Mouse (Mus musculus) cerebellum, adult 11-12 months (tissue): ENCODE results near the gene Gamt.

ENCODE experiments used
- DNase-seq: peaks from one replicate; pipeline ENCODE4 v3.0.0; 2022

Gene Gamt

DNA sequence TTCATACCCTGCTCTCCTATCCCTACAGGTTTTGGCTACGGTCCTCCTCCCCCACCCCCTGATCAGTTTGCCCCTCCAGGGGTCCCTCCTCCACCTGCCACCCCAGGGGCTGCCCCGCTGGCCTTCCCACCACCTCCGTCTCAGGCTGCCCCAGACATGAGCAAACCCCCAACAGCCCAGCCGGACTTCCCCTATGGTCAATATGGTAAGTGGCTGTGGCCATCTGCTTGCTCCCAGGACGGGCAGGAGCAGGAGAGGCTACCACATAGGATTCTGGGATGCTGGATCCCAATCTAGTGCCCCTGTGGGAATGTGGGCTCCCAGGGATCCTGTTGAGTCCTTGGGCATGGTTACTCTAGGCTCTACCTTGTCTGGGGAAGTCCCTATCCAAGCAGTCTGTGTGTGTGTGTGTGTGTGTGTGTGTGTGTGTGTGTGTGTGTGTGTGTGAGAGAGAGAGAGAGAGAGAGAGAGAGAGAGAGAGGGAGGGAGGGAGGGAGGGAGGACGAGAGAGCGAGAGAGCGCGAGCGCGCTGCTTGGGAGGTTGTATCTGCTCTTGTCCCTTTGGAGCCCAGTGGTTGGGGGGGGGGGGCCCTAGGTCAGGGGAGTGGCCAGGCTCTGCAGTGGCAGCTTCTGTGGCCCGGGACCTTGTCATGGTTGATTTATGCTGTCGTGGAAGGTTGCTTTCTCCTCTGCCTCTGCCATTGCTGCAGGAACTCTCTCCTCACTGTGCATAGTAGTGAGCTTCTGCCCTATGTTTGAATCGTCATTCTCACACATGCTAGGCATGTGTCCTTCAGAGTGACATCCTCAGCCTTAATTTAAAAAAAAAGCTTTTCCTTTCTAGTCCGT lies 24.6 kb upstream of the Gamt start:
- DNase-seq = no peak

DNA sequence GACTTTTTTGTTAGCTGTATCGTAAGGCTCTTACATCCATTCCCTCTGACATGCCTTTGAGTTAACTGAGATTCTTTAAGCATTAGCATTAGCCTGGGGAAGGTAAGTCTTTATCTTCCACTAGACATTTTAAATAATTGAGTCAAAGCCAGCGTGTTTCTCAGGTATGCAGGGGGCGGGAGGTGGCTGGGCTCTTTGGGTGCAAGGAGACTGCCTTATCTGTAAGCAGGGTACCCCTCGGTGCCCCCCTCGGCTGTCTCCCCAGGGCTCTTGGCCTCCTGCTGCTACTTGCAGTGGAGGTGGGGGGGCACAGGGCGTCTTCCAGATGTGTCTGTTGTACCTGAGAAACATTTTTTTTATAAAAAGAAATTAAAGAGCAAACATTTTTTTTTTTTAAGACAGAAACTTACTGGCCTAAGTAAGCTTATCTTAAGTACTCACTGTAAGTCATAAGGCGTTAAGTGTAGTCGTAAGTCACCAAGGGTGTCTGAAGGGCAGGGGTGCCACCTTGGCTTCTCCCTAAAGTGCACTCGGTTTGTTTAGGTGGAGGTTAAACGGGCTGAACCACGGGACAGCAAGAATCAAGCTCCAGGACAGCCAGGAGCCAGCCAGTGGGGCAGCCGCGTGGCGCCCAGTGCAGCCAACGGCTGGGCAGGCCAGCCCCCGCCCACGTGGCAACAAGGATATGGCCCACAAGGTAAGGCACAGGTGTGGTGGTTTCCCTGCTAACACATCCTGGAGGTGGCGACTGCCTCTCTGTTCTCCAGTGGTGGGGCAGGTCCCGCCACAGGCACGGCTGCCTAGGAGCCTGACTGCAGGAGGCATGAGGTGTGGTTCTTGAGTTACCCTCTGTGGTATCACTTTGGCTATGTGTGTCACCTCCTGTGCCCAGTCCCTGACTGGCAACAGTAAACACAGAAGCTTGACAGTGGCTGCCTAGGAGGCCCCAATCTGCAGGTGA lies 21.9 kb upstream of the Gamt start:
- DNase-seq = no peak

DNA sequence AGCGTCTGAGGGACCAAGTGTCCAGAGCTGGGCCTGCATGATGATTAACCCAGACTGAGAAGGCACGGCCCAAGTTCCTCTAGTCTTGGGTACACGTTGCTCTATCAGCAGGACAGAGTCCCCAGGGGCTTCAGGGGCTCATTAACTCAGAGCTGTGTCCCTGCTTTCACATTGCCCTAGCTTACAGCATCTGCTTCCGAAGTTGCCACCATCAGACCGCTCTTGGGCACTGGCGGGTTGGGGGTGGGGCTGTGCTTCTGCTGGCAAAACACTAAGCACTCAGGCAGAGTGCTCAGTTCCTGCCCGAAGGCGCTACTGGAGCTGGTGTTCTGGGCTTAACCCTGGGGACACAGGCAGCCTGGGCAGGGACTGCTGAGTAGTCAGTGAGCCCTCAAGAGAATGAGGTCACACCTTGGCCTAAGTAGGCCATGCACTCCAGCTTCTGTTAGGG lies 21.1 kb upstream of the Gamt start:
- DNase-seq = peak; percentile 63

GRCm38 (mm10) chr10:80281304-80281703 lies 20.5 kb upstream of the Gamt start:
- DNase-seq = no peak

DNA sequence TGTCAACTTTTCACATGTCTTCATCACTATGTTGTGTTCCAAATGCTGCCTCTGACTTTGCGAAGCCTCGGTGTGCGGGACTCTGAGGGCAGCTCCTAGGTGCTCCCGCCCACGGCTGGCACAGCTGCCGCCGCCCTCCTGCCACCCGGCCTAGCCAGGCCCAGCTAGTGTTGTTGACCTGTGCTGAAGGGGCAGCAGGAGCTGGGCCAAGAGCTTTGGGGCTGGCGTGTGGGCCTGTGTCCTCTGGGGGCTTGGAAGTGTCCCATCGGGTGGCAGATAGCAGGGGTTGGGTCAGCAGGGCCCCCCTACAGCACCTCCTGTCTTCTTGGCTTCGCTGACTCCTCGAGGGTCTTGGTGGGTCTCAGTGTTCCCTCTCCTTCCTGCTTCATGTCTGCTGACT lies 18.5 kb upstream of the Gamt start:
- DNase-seq = no peak

GRCm38 (mm10) chr10:80278390-80278789 lies 17.6 kb upstream of the Gamt start:
- DNase-seq = no peak

- no peak for DNase-seq
Measured at GRCm38 (mm10) chr10:80276238-80276637, 15.4 kb upstream of the Gamt start.

DNA sequence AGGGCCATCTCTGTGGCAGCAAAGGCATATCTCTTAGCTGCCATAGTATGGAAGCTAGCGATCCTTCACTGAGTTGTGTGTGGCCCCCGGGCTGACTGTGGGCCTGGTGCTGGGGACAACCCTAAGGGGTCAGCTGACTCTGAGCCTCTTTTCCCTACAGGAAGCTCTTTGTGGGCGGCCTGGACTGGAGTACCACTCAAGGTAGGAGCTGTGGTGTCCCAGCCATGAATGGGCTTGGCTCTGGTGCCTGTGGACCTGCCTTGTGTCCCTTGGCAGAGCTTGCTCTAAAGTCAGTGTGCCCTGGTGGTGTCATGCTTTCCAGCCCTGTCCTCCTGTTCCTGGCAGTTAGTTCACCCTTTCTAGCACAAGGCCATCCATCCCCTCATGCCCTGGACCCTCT lies 13.0 kb upstream of the Gamt start:
- DNase-seq = no peak

DNA sequence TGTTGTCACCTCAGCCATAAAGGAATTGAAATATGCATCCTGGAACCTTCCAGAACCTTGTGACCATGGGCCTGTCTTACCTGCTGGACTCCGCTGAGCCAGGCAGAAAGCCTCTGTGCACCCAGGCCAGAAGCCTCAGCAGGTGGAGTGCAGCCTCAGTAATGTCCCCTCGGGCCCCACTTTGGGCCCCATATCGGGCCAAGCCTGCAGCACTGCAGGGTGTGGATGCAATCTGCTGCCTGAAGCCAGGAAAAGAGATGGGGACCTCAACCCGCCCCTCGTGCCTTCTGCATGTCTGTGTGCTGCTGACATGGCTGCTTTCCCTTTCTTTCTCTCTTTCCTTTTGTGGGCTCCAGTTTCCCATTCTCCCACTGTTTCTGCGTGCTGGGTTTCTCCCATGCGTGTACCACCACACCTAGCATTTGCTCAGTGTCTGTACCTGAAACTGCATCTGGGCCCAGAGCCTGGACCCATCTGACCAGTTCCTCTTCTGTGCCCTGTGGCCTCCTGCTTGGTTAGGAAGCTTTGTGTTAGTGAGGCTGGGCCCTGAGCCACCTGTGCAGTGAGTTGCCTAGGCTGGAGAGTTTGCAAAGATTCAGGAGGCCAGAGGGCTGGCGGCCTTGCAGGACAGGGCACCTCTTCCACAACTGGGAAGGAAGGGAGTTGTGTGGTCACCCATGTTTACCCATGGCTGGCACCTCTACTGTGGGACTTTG lies 11.2 kb upstream of the Gamt start:
- DNase-seq = no peak

DNA sequence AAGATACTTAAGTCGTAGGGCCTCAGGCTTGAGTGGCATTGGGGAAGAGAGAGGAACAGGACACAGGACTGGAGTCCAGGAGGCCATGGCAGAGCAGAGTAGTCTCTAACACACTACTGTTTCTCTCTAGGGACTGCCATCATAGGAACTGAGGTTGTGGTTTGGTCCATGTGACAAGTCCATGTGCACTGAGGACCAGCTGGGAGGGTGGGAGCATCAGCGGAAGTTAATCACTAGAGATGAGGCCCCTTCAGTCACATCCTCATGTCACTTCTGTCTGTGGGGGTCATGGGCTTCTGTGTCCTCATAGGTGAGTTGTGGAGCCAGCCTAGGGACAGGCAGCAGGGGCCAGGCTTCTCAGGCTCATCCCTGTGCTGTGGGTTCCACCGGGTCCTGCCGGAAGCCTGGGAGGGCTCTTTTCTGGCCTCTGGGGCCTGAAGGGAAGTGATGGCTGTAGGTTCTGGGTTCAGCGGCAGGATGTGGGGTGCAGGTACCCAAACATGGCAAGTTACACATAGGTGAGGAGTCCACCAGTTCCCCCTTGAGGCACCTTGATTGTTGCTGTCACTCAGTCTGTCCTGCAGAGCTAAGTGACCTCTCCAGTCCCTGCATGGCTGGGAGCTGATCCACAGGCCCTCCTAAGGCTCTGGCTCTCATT lies 10.5 kb upstream of the Gamt start:
- no peak for DNase-seq

DNA sequence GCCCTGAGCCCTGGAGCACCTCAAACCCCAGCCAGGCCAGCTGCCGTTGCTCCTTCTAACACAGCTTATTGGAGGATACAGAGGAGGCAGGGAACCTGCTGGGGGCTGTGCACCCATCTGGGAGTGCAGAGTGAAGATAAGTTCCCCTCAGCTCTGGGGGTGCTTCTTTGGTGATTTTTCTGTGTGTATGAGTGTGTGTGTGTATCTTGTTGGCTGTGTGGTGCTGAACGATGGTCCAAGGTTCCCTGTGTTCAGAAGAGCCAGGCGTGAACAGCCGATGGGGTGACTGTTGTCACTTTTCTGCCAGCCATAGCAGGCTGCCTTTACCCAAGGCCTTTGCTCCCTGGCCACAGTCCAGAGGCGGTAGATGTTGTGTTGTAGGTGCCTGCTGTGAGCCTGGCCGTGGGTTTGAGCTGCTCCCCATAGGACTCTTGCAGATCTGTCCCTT lies 9.9 kb upstream of the Gamt start:
- peak; percentile 69 for DNase-seq

- DNase-seq = no peak
Measured at GRCm38 (mm10) chr10:80270099-80270498, 9.3 kb upstream of the Gamt start.

GRCm38 (mm10) chr10:80265149-80265486 lies 4.3 kb upstream of the Gamt start:
- no peak for DNase-seq

DNA sequence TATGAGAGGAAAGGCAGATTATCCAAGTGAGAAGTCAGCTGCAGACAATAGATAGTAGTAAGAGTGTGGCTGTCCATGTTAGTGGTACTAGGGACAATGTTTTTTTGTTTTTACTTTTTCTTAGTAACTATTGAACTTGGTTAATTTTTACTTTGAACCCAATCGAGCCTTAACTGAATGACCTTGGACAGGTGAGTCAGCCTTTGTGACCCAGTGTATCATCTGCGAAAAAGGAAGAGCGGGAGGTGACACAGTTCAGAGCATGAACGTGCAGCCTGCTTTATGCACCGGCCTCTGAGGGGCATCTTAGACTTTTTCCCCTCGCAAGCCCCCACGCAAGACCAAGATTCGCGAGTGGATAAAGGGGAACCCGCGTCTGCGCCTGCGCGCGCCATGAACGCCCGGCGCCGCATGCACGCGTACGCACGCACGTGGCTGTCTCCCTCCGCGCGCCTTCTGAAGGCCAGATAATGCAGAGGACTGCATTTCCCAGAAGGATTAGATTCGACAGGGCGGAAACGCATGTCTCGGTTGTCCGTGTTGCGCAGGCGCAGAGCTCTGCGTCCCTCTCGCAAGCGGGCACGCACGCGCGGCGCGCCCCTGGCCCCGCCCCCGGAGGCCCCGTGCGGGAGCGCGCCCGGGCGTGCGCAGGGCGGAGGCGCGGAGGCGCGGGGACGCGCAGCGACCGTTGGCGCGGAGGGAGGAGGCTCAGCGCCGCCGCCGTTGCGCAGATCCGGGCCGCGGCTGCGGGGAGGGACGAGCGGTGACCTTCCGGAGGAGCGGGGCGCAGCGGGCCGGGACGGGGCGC lies 3.7 kb upstream of the Gamt start:
- peak; percentile 100 for DNase-seq

- peak; percentile 62 for DNase-seq
Measured at GRCm38 (mm10) chr10:80262776-80263365, 2.1 kb upstream of the Gamt start.

- peak; percentile 56 for DNase-seq
Measured at GRCm38 (mm10) chr10:80262169-80262568, 1.4 kb upstream of the Gamt start.

DNA sequence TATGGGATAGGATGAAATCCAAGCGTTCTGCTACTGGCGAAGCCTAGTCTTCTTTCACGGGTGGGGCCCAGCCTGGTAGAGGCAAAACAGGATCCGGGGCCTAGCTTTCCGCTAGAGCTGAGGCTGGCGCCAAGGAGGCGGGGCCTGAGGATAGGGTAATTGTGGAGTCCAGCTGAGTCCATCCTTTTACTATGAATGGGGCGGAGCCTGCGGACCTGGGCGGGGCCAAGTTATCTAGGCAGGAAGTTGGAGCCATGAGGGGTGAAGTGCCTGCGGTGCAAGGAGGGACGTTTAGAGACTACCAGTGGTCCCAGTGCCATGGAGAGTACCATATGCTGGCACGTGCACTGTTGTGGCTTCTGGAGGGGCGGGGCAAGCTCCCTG lies 765 bp upstream of the Gamt start:
- DNase-seq = peak; percentile 94

DNA sequence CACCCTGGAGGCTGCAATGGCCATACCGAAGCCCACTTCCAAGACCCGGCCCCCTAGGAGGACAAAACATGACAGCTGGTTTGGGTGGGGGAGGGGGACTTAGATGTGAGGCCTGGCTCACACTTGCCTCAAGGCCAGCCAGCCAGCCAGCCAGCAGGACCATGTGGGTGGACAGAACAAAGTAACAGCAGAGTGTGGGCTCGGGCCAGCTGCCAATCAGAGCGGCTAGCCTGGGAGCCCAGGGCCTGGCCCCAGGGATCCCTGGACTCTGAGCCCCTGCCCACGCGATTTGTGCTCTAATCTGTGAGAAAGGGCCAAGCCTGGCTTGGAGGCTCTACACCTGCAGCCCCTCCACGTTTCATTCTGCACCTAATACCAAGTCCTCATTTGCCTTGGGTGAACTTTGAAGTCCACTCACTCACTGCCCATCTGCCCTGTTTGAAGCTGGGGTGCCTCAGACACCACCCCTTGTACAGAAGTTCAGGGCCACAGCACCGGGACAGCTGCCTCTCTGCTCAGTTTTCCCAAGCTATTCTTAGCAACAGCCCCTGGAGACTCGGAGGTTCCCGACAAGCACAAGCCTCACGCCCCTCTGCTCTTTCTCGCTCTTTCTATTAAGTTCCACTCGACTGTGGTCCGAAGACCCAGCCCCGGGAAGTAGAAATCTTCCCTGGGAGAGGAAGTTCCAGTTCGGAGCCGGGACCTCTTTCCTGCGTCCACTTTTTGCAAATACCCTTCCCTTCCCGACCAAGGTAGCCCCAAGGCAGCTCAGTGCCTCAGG lies 761 bp downstream of the Gamt start:
- peak; percentile 87 for DNase-seq

DNA sequence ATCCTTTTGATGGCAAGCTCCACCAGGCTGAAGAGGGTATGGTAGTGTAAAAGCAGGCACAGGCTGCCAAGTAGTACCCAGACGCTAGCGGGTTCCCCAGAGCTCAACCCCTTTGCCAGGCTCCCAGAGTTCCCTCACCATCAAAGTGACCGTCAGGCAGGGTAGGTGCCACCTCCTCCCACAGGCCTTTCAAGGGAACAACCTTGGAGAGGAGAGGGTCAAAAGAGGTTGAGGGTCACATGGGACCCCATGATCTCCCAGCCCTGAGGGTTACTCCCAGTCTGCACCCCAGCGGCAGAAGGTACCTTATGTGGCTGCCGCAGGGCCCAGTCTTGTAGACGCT lies 1.4 kb downstream of the Gamt start:
- peak; percentile 67 for DNase-seq

DNA sequence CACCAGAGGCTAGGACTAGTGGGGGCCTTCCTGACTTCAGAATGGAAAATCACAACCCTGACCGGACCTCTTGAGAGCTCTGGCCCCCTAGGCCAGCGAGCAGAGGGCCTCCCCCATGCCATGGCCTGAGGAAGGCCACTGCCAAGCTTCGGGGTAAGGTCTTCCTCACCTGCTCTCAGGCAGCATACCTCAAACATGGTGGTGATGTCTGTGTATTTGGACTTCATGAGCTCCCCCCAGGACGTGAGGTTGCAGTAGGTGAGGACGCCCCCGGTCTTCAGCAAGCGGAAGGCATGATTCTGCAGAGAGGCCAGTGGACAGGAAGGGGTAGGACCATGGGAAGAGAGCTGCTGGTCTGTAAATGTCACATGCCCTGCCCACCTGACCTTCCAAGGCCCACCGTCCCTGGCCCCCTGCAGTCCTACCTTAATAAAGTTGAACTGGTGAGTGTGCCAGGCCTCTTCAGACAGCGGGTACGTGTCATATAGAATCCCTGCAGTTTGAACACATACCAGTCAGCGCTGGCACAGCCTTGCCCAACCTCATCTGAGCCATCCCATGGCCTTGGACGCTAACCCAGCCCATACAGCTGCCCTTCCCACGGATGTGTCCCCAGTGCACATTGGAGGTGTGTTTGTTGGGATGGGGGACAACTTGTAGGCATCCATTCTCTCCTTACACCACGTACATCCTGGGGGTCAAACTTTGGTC lies 1.9 kb downstream of the Gamt start:
- DNase-seq = peak; percentile 67
